Mouse (Mus musculus) neutrophil, adult 65 days (primary cell): ENCODE data around the gene Olfr1230. TPM values are rescaled to one million over a fixed set of nuclear protein-coding genes. Genes with fewer than 3 reads are reported as not detected.

Experiments
- total RNA-seq: library from RNA; stranded (reverse); gene quantifications from 2 replicates; pipeline ENCODE4 v1.2.4, GENCODE M21; 2023

The Olfr1230 gene
- total RNA-seq = not detected in 2 replicates

DNA sequence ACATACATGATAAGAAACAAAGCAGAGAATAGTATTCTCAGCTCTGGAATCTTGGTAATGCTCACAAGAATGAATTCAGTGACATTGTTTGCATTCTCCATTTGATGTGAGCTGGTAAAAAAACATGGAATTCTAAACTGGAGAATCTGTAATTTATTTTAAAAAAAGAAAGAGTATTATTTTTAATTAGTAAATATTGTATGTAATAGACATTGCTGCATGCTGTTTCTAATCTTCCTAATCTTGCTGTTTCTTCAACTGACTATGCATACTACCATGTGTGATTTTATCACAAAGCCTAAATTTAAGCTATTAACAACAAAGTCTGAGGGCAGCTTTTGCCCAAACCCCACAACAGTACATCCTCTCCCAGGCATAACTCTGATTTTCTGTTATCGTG is at the start of gene Olfr1230:
Gene Olfr1230 (minus strand): TSS at position 101 of the 400 bp plus-strand sequence.

DNA sequence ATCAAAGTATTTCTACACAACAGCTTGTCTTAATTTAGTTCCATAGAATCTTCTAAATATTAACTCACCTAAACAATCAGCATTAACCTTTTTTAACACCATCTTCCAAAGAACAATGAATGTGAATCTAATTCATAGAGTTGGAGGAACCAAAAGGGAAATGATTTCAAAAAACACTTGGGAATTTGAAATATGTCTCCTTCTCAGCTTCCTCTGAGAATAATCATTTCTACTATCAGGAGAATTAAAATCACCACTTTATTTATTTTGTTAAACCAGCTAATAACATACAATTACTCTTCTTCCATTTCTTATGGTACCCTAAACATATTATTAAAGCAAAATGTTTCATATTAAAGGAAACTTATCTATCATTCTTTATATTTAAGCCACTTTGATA is 45.2 kb upstream of the Olfr1230 start, which contains the start of gene Olfr1233:
Gene Olfr1233 (minus strand): TSS at position 101 of the 400 bp plus-strand sequence.

DNA sequence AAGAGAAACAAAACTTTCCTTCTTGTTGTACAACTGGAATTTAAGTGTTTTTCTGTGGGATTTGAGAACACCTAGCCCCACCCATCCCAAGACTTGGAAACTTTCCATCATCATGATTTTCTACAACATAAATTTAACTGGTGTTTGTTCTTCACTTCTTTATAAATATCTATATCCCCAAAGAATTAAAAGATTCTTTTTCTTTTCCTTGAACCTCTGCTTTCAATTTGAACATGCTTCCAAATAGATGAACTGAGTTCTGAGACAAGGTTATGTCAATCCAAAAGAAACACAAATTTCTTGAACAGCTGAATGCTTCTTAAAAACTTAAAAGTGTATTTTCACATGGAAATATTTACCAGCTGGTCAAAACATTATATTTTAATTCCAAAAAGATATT is 32.5 kb upstream of the Olfr1230 start, which contains the start of gene Olfr1232:
Gene Olfr1232 (minus strand): TSS at position 101 of the 400 bp plus-strand sequence.

DNA sequence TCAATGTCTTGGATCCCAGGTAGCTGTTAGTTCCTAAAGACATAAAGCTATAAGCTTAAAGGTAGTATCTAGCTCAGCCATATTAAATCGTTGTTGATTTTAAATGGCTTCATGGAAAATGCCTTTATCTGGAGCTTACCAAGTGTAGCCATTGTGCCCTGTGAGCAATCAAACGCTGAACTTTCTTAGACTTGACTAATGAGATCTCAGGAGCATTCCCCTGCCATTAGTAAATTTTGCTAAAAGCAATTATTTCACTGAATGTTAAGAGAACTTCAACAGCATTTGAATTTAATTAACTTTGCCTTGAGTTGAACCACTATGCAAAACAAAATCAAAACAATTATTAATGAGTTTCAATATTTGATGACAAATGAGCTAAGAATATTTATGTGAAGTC is 9.9 kb upstream of the Olfr1230 start, which contains the start of gene Olfr1231:
Gene Olfr1231 (minus strand): TSS at position 101 of the 400 bp plus-strand sequence.

DNA sequence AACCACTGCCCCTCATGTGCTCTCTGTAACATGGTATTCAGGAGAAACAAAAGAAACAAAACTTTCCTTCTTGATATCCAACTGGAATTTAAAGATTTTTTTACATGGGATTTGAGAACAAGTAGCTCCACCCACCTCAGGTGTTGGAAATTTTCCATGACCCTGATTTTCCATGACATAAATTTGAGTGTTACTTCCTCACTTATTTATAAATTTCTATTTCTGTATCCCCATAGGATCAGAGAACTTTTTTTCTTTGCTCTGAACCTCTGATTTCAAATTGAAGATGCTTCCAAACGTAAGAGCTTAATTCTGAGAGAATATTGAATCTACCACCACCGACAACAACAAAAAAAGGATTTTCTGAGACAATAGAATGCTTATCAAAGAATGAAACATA is 9.2 kb downstream of the Olfr1230 start, which contains the start of gene Olfr1229:
Gene Olfr1229 (minus strand): TSS at position 101 of the 400 bp plus-strand sequence.

DNA sequence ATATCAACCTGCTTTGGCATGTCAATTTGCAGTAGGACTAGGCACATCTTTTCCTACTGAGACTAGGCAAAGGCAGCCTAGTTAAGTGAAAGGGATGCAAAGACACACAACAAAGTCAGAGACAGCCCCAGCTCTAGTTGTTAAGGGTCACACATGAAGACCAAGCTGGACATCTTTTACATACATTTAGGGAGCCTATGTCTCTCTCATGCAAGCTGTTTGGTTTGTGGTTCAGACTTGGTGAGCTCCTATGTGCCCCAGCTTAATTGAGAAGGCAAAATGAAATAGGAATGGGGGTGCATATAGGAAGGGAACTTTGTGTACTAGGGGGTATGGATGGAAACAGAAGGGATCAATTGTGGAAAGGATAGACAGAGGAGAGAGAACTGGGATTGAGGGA is 43.1 kb downstream of the Olfr1230 start, which contains the start of gene Olfr1228:
Gene Olfr1228 (minus strand): TSS at position 101 of the 400 bp plus-strand sequence.

Other genes starting within 250 kb of the Olfr1230 start
- not detected in 2 replicates for gene Olfr1218, start 236.1 kb downstream of the Olfr1230 start, total RNA-seq
- not detected in 2 replicates for gene Olfr1219, start 213.8 kb downstream of the Olfr1230 start, total RNA-seq
- not detected in 2 replicates for gene Olfr1220, start 190.4 kb downstream of the Olfr1230 start, total RNA-seq
- not detected in 2 replicates for gene Olfr1221, start 180.0 kb downstream of the Olfr1230 start, total RNA-seq
- gene Olfr1222, start 164.2 kb downstream of the Olfr1230 start, total RNA-seq = not detected in 2 replicates
- not detected in 2 replicates for gene Olfr1223, start 145.7 kb downstream of the Olfr1230 start, total RNA-seq
- not detected in 2 replicates for gene Olfr1224-ps1, start 133.2 kb downstream of the Olfr1230 start, total RNA-seq
- gene Olfr1225, start 122.6 kb downstream of the Olfr1230 start, total RNA-seq = not detected in 2 replicates
- gene Olfr1226, start 97.2 kb downstream of the Olfr1230 start, total RNA-seq = not detected in 2 replicates
- not detected in 2 replicates for gene Olfr1228, start 43.2 kb downstream of the Olfr1230 start, total RNA-seq
- not detected in 2 replicates for gene Olfr1229, start 9.3 kb downstream of the Olfr1230 start, total RNA-seq
- gene Olfr1231, start 9.8 kb upstream of the Olfr1230 start, total RNA-seq = not detected in 2 replicates
- gene Olfr1232, start 32.4 kb upstream of the Olfr1230 start, total RNA-seq = not detected in 2 replicates
- gene Olfr1233, start 45.1 kb upstream of the Olfr1230 start, total RNA-seq = not detected in 2 replicates
- not detected in 2 replicates for gene Olfr1234, start 67.6 kb upstream of the Olfr1230 start, total RNA-seq
- not detected in 2 replicates for gene Olfr1238, start 112.4 kb upstream of the Olfr1230 start, total RNA-seq
- not detected in 2 replicates for gene Olfr1239, start 123.1 kb upstream of the Olfr1230 start, total RNA-seq
- not detected in 2 replicates for gene Olfr1240, start 145.7 kb upstream of the Olfr1230 start, total RNA-seq
- gene Olfr1241, start 189.9 kb upstream of the Olfr1230 start, total RNA-seq = not detected in 2 replicates
- not detected in 2 replicates for gene Olfr1242, start 201.1 kb upstream of the Olfr1230 start, total RNA-seq
- gene Olfr1243, start 234.2 kb upstream of the Olfr1230 start, total RNA-seq = not detected in 2 replicates